ENCODE assay signal across 14 mouse cellular contexts in genomic region chr19:37044431-37044830, GRCm38 (mm10).
"Had no signal": no experiment of that assay in that cellular context is flagged by ENCODE, and none has a peak within 500 bp of the region (broad histone marks: within the 10 kb centered on the region; RNA-seq: fewer than 3 reads in every experiment).

No protein-coding gene starts in this region.

- H3K9ac ChIP-seq: limb, embryonic 12.5 days; liver, embryonic 15.5 days; neural tube, embryonic 15.5 days; stomach, embryonic 15.5 days had no signal

- H3K27ac ChIP-seq: layer of hippocampus, adult 2 months; limb, embryonic 12.5 days; liver, embryonic 15.5 days; midbrain, embryonic 10.5 days; neural tube, embryonic 15.5 days; stomach, embryonic 15.5 days had no signal

- H3K27me3 ChIP-seq: limb, embryonic 12.5 days; liver, embryonic 15.5 days; neural tube, embryonic 15.5 days; stomach, embryonic 15.5 days had no signal

- H3K9me3 ChIP-seq: limb, embryonic 12.5 days; liver, embryonic 15.5 days; midbrain, embryonic 10.5 days; neural tube, embryonic 15.5 days; stomach, embryonic 15.5 days had no signal

- DNase-seq: kidney, adult 11 months; kidney, postnatal 10 days; kidney, postnatal 4 days; liver; midbrain, embryonic 14.5 days; right cerebral cortex, postnatal 14 days; thymus, postnatal 4 days had no signal

- H3K4me2 ChIP-seq: limb, embryonic 12.5 days; liver, embryonic 15.5 days; neural tube, embryonic 15.5 days; stomach, embryonic 15.5 days had no signal

- H3K4me1 ChIP-seq: limb, embryonic 12.5 days; liver, embryonic 15.5 days; midbrain, embryonic 10.5 days; stomach, embryonic 15.5 days had no signal

- H3K36me3 ChIP-seq: limb, embryonic 12.5 days; midbrain, embryonic 10.5 days; stomach, embryonic 15.5 days had no signal

- H3K4me3 ChIP-seq: layer of hippocampus, adult 2 months; limb, embryonic 12.5 days; liver, embryonic 15.5 days; midbrain, embryonic 10.5 days; myocyte; neural tube, embryonic 15.5 days; stomach, embryonic 15.5 days had no signal
